Mouse (Mus musculus) olfactory bulb, adult 2 months (tissue): ENCODE measurements around the gene Cdh4. TPM values are rescaled to one million over a fixed set of nuclear protein-coding genes. Genes with fewer than 3 reads are reported as not detected.

Source experiments
- H3K27ac ChIP-seq: fragments of 200-500 bp; 2 replicates; pipeline ENCODE4 v1.5.1; 2012; ENCODE audit warnings: low read depth, low read length; ENCODE audit not compliant: insufficient read depth
- H3K4me1 ChIP-seq: fragments of 200-500 bp; 2 replicates; pipeline ENCODE4 v1.6.1; 2012; ENCODE audit warnings: low read length; ENCODE audit not compliant: control insufficient read depth, insufficient read depth
- H3K4me3 ChIP-seq: fragments of 200-500 bp; 2 replicates; pipeline ENCODE4 v1.5.1; 2012; ENCODE audit warnings: mild to moderate bottlenecking, low read depth, low read length, moderate library complexity; ENCODE audit not compliant: insufficient read depth
- CTCF ChIP-seq: fragments of 200-500 bp; IDR thresholded peaks from 2 replicates; pipeline ENCODE4 v1.5.1; 2012; ENCODE audit warnings: low read depth, mild to moderate bottlenecking, low read length, moderate library complexity; ENCODE audit not compliant: insufficient read depth
- POLR2A ChIP-seq: fragments of 200-500 bp; IDR thresholded peaks from 2 replicates; pipeline ENCODE4 v1.6.1; 2012; ENCODE audit warnings: mild to moderate bottlenecking, low read depth, low read length, moderate library complexity; ENCODE audit not compliant: insufficient read depth
- WGBS: fragments of 180-500 bp; shearing (Covaris S2); methylation state at CpG from one replicate; pipeline ENCODE4 v1.1.7; 2018; 5-methylcytosine and 5-hydroxymethylcytosine counted together
- polyA plus RNA-seq: library from polyadenylated mRNA; stranded (reverse); fragments of >200 nt; gene quantifications from 2 replicates; pipeline ENCODE4 v1.2.4, GENCODE M21; 2012; ENCODE audit warnings: low replicate concordance; ENCODE audit not compliant: missing spikeins, insufficient read depth, insufficient read length

Cdh4 gene
- polyA plus RNA-seq, 1 experiment: not detected

GRCm38 (mm10) chr2:179539532-179540245 is 97.5 kb downstream of the Cdh4 start:
- WGBS: 62% methylated on average over 9 of the region's 9 CpGs
- no peak overlapping the region for H3K4me3 ChIP-seq
- no peak for TF ChIP-seq POLR2A
- no peak overlapping the region for H3K27ac ChIP-seq
- peaks cover 24% of the 10 kb centered on the region for H3K4me1 ChIP-seq

GRCm38 (mm10) chr2:179541096-179541495 is 98.9 kb downstream of the Cdh4 start:
- Histone ChIP-seq H3K4me1 (peaks cover 19% of the 10 kb centered on the region), H3K27ac (no peak overlapping the region), H3K4me3 (no peak overlapping the region)
- 94% methylated on average over 4 of the region's 4 CpGs for WGBS
- no peak for TF ChIP-seq POLR2A
- TF ChIP-seq CTCF: no peak

GRCm38 (mm10) chr2:179547627-179548026 is 105.4 kb downstream of the Cdh4 start:
- WGBS: 82% methylated on average over 5 of the region's 5 CpGs
- H3K4me3 ChIP-seq: no peak overlapping the region
- H3K27ac ChIP-seq: no peak overlapping the region
- H3K4me1 ChIP-seq: no peaks in the 10 kb centered on the region
- TF ChIP-seq CTCF (no peak), POLR2A (no peak)

- WGBS: 75% methylated on average over 4 of the region's 4 CpGs
- Histone ChIP-seq H3K27ac (no peak overlapping the region), H3K4me1 (peaks cover 17% of the 10 kb centered on the region), H3K4me3 (no peak overlapping the region)
- TF ChIP-seq POLR2A: no peak
- no peak for TF ChIP-seq CTCF
Measured at GRCm38 (mm10) chr2:179555928-179556327, 113.7 kb downstream of the Cdh4 start.

GRCm38 (mm10) chr2:179562350-179562749 is 120.1 kb downstream of the Cdh4 start:
- no peak for TF ChIP-seq POLR2A
- TF ChIP-seq CTCF: no peak
- 84% methylated on average over 2 of the region's 2 CpGs for WGBS
- H3K4me3 ChIP-seq: no peak overlapping the region
- H3K27ac ChIP-seq: no peak overlapping the region
- H3K4me1 ChIP-seq: peaks cover 18% of the 10 kb centered on the region

- 0 out of 2 replicates have a peak overlapping the region, but pooled peaks have one; percentile 17 for H3K4me3 ChIP-seq
- WGBS: 21% methylated on average over 12 of the region's 12 CpGs
- no peak overlapping the region for H3K27ac ChIP-seq
- TF ChIP-seq CTCF (no peak), POLR2A (no peak)
- H3K4me1 ChIP-seq: peaks cover 14% of the 10 kb centered on the region
Measured at GRCm38 (mm10) chr2:179565611-179566010, 123.4 kb downstream of the Cdh4 start.

GRCm38 (mm10) chr2:179567886-179568285 is 125.7 kb downstream of the Cdh4 start:
- H3K4me1 ChIP-seq: peaks cover 26% of the 10 kb centered on the region
- H3K27ac ChIP-seq: no peak overlapping the region
- no peak overlapping the region for H3K4me3 ChIP-seq
- TF ChIP-seq POLR2A (no peak), CTCF (no peak)
- WGBS: 94% methylated on average over 8 of the region's 8 CpGs

- Histone ChIP-seq H3K27ac (no peak overlapping the region), H3K4me3 (no peak overlapping the region), H3K4me1 (peaks cover 26% of the 10 kb centered on the region)
- TF ChIP-seq CTCF: no peak
- no peak for TF ChIP-seq POLR2A
- 75% methylated on average over 10 of the region's 10 CpGs for WGBS
Measured at GRCm38 (mm10) chr2:179569171-179569570, 126.9 kb downstream of the Cdh4 start.

GRCm38 (mm10) chr2:179571175-179571769 is 129.0 kb downstream of the Cdh4 start:
- Histone ChIP-seq H3K27ac (no peak overlapping the region), H3K4me1 (peaks cover 15% of the 10 kb centered on the region), H3K4me3 (no peak overlapping the region)
- 42% methylated on average over 6 of the region's 6 CpGs for WGBS
- no peak for TF ChIP-seq POLR2A
- no peak for TF ChIP-seq CTCF

GRCm38 (mm10) chr2:179573331-179573730 is 131.1 kb downstream of the Cdh4 start:
- Histone ChIP-seq H3K27ac (no peak overlapping the region), H3K4me1 (peaks cover 15% of the 10 kb centered on the region), H3K4me3 (no peak overlapping the region)
- WGBS: 72% methylated on average over 11 of the region's 11 CpGs
- TF ChIP-seq POLR2A (no peak), CTCF (no peak)
